Mouse (Mus musculus) liver, embryonic 11.5 days (tissue): Measurements from ENCODE around the gene Trpv2. TPM values are rescaled to one million over a fixed set of nuclear protein-coding genes. Genes with fewer than 3 reads are reported as not detected.
A peak's percentile ranks its signal among the peaks of the same experiment; 100 is the strongest.

Experiments
- ATAC-seq: fragments of 200-750 bp; cut with Nextera tagmentation; replicated peaks from 2 replicates; pipeline ENCODE4 v1.8.0; 2017; ENCODE audit warnings: moderate number of reproducible peaks, mild to moderate bottlenecking, moderate TSS enrichment, moderate library complexity; ENCODE audit not compliant: low FRiP score
- DNase-seq: peaks from one replicate; pipeline ENCODE4 v3.0.0-alpha.2; 2017; ENCODE audit warnings: low spot score
- H3K27ac ChIP-seq: fragments of 300-500 bp; sonication (generic); 2 replicates; pipeline ENCODE4 v1.5.1; 2014; ENCODE audit warnings: mild to moderate bottlenecking, low read depth, low read length, control low read depth
- H3K27me3 ChIP-seq: fragments of 300-500 bp; sonication (generic); replicated peaks from 2 replicates; pipeline ENCODE4 v1.6.1; 2014; ENCODE audit warnings: low read length, mixed read lengths; ENCODE audit not compliant: control insufficient read depth, insufficient read depth
- H3K36me3 ChIP-seq: fragments of 300-500 bp; sonication (generic); 2 replicates; pipeline ENCODE4 v1.6.1; 2014; ENCODE audit warnings: mild to moderate bottlenecking, low read length, moderate library complexity, mixed read lengths; ENCODE audit not compliant: control insufficient read depth, insufficient read depth
- H3K4me1 ChIP-seq: fragments of 300-500 bp; sonication (generic); replicated peaks from 2 replicates; pipeline ENCODE4 v1.6.1; 2014; ENCODE audit warnings: low read length, mixed read lengths; ENCODE audit not compliant: control insufficient read depth, insufficient read depth
- H3K4me2 ChIP-seq: fragments of 300-500 bp; sonication (generic); 2 replicates; pipeline ENCODE4 v1.6.1; 2014; ENCODE audit warnings: mild to moderate bottlenecking, control low read depth, moderate library complexity
- H3K4me3 ChIP-seq: fragments of 300-500 bp; sonication (generic); 2 replicates; pipeline ENCODE4 v1.5.1; 2014; ENCODE audit warnings: low read depth, low read length, control low read depth
- H3K9ac ChIP-seq: fragments of 300-500 bp; sonication (generic); 2 replicates; pipeline ENCODE4 v1.6.1; 2014; ENCODE audit warnings: low read depth, low read length, control low read depth
- H3K9me3 ChIP-seq: fragments of 300-500 bp; sonication (generic); 2 replicates; pipeline ENCODE4 v1.6.1; 2016; ENCODE audit warnings: low read length, inconsistent platforms, mixed read lengths; ENCODE audit not compliant: control insufficient read depth
- WGBS: fragments of 180-500 bp; shearing (Covaris S2); extraction: QIAGEN DNeasy Blood & Tissue Kit; methylation state at CpG from one replicate; pipeline ENCODE4 v1.1.7; 2014; 5-methylcytosine and 5-hydroxymethylcytosine counted together
- polyA plus RNA-seq: library from polyadenylated mRNA; unstranded; fragments of >200 nt; fragmentation: Nextera tagmentation; extraction: Ambion mirVana; gene quantifications from 2 replicates; pipeline ENCODE4 v1.2.1, GENCODE M21; 2014

The Trpv2 gene
- polyA plus RNA-seq, 1 experiment from 2014 or later = 10.9 TPM

DNA sequence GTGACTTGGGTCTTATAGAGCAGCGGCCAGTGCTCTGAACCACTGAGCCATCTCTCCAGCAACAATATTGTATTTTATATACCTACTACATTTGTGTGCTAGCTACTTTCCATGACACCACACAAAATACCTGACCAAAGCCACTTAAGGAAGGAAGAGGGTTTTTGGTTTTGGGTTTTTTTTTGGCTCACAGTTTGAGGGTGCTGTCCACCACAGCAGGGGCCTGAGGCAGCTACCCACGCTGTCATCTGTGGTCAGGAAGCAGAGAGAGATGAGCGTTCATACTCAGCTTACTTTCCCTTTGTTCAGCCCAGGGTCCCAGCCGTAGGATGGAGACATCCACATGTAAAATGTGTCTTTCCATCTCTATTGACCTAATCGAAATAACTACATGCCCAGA lies 12.7 kb downstream of the Trpv2 start:
- 79% methylated on average over 5 of the region's 5 CpGs for WGBS

DNA sequence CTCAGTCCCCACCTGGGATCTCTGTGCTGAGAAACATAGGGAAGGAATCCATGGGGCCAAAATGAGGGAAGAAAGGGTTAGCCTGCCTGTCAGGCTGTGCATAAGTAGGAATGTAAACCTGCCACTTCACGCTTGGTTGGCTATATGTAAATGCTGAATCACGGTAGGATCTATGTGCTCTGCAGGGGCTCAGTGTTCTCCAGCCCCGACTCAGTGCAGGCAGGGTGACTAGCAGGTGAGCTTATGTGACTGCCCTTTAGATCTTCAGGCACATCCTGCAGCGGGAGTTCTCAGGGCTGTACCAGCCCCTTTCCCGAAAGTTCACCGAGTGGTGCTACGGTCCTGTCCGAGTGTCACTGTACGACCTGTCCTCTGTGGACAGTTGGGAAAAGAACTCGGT lies 15.1 kb downstream of the Trpv2 start:
- Histone ChIP-seq H3K9ac (no peak overlapping the region), H3K9me3 (no peaks in the 10 kb centered on the region), H3K4me2 (no peak overlapping the region), H3K27me3 (no peaks in the 10 kb centered on the region), H3K27ac (no peak overlapping the region), H3K4me1 (peaks cover 19% of the 10 kb centered on the region), H3K4me3 (no peak overlapping the region), H3K36me3 (no peaks in the 10 kb centered on the region)
- DNase-seq = no peak
- no peak for ATAC-seq
- WGBS = 84% methylated on average over 10 of the region's 10 CpGs

More for the DNA sequence above, 12.7 kb downstream of the Trpv2 start:
- no peak for ATAC-seq
- H3K27me3 ChIP-seq = no peaks in the 10 kb centered on the region
- no peak for DNase-seq
- no peak overlapping the region for H3K4me3 ChIP-seq
- H3K9ac ChIP-seq = no peak overlapping the region
- no peak overlapping the region for H3K4me2 ChIP-seq
- H3K4me1 ChIP-seq = peaks cover 18% of the 10 kb centered on the region
- H3K9me3 ChIP-seq = no peaks in the 10 kb centered on the region
- no peaks in the 10 kb centered on the region for H3K36me3 ChIP-seq
- H3K27ac ChIP-seq = no peak overlapping the region

GRCm38 (mm10) chr11:62591026-62591425 lies 16.7 kb downstream of the Trpv2 start:
- peaks cover 9% of the 10 kb centered on the region for H3K4me1 ChIP-seq
- WGBS = 95% methylated on average over 2 of the region's 2 CpGs
- H3K27ac ChIP-seq = no peak overlapping the region; the same call in 1 of the 2 replicates

DNA sequence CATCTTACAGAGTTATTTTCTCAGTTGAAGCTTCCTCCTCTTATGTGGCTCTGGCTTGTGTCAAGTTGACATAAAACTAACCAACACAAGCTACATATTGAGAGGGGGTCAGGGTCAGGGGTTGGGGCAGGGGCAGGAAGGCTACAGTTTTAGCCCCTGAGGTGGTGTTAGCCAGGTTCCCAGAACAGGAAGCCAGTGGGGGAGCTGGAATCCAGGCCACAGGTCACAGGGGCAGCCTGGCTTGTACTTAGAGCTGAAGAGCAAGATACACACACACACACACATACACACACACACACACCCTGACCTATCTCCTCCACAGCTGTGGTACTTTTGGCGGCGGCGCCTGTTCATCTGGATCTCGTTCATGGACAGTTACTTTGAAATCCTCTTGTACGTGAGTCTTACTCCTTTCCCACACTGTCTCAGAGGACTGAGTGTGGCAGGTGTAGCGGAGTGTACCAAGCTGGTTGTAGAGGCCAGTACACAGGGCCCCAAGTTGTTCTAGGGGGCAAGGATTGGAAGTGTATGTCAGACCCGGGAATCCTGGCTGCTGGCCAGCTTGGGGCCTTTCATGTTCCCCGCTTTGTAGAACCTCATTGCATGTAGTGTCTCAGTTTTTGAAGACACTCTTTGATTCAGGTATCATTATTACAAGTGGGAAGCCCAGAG lies 17.8 kb downstream of the Trpv2 start:
- Histone ChIP-seq H3K4me3 (no peak overlapping the region), H3K9ac (no peak overlapping the region), H3K36me3 (no peaks in the 10 kb centered on the region), H3K4me2 (no peak overlapping the region), H3K27ac (no peak overlapping the region), H3K4me1 (peaks cover 9% of the 10 kb centered on the region), H3K9me3 (no peaks in the 10 kb centered on the region), H3K27me3 (no peaks in the 10 kb centered on the region)
- ATAC-seq (0 out of 2 replicates have a peak, but pooled peaks have one; percentile 45), DNase-seq (peak; percentile 35)
- 67% methylated on average over 8 of the region's 8 CpGs for WGBS

More at GRCm38 (mm10) chr11:62591026-62591425, 16.7 kb downstream of the Trpv2 start:
- no peak for DNase-seq
- no peaks in the 10 kb centered on the region for H3K27me3 ChIP-seq
- H3K4me2 ChIP-seq = no peak overlapping the region
- no peak for ATAC-seq
- H3K36me3 ChIP-seq = no peaks in the 10 kb centered on the region
- no peak overlapping the region for H3K9ac ChIP-seq
- H3K4me3 ChIP-seq = no peak overlapping the region
- H3K9me3 ChIP-seq = no peaks in the 10 kb centered on the region

DNA sequence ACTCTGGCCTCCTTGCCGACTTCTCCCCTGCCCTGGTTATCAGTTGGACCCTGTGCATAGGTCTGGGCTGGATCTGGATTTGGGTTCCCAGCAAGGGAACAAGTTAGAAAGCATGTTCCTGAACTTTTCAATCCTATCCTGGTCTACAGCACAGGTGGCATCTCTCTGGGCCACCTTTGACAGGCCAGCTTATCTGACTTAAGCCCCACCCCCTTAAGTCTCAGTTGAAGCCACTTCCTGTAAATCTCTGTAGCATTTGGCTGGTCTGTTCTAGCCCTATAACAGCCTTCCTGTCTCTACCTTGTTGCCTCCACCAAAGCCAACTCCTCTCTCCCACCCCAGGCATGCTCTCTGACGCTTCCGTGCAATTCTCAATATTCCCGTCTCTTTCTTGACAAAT lies 24.3 kb downstream of the Trpv2 start:
- H3K4me1 ChIP-seq = peaks cover 8% of the 10 kb centered on the region
- DNase-seq (no peak), ATAC-seq (no peak)
- peaks cover 5% of the 10 kb centered on the region for H3K36me3 ChIP-seq
- H3K9me3 ChIP-seq = no peaks in the 10 kb centered on the region
- no peaks in the 10 kb centered on the region for H3K27me3 ChIP-seq
- H3K4me2 ChIP-seq = no peak overlapping the region
- H3K4me3 ChIP-seq = no peak overlapping the region
- H3K27ac ChIP-seq = no peak overlapping the region
- no peak overlapping the region for H3K9ac ChIP-seq
- 75% methylated on average over 4 of the region's 4 CpGs for WGBS

GRCm38 (mm10) chr11:62601732-62602618 lies 27.7 kb downstream of the Trpv2 start:
- peak overlapping the region; percentile 100 for H3K9ac ChIP-seq
- H3K4me2 ChIP-seq = peak overlapping the region; percentile 95
- DNase-seq = no peak
- no peaks in the 10 kb centered on the region for H3K9me3 ChIP-seq
- ATAC-seq = 0 out of 2 replicates have a peak, but pooled peaks have one; percentile 0
- H3K27ac ChIP-seq = peak overlapping the region; percentile 99
- peak overlapping the region; percentile 88 for H3K4me3 ChIP-seq
- H3K36me3 ChIP-seq = peaks cover 37% of the 10 kb centered on the region
- peaks cover 23% of the 10 kb centered on the region for H3K4me1 ChIP-seq
- WGBS = 12% methylated on average over 17 of the region's 17 CpGs
- H3K27me3 ChIP-seq = no peaks in the 10 kb centered on the region

GRCm38 (mm10) chr11:62602619-62603311 lies 28.5 kb downstream of the Trpv2 start:
- no peaks in the 10 kb centered on the region for H3K27me3 ChIP-seq
- peaks cover 23% of the 10 kb centered on the region for H3K4me1 ChIP-seq
- H3K4me2 ChIP-seq = peak overlapping the region; percentile 95
- peak overlapping the region; percentile 88 for H3K4me3 ChIP-seq
- DNase-seq (peak; percentile 97), ATAC-seq (peak; percentile 84)
- H3K9me3 ChIP-seq = no peaks in the 10 kb centered on the region
- under 1% methylated on average over 58 of the region's 58 CpGs for WGBS
- H3K9ac ChIP-seq = peak overlapping the region; percentile 100
- peaks cover 41% of the 10 kb centered on the region for H3K36me3 ChIP-seq
- peak overlapping the region; percentile 99 for H3K27ac ChIP-seq

DNA sequence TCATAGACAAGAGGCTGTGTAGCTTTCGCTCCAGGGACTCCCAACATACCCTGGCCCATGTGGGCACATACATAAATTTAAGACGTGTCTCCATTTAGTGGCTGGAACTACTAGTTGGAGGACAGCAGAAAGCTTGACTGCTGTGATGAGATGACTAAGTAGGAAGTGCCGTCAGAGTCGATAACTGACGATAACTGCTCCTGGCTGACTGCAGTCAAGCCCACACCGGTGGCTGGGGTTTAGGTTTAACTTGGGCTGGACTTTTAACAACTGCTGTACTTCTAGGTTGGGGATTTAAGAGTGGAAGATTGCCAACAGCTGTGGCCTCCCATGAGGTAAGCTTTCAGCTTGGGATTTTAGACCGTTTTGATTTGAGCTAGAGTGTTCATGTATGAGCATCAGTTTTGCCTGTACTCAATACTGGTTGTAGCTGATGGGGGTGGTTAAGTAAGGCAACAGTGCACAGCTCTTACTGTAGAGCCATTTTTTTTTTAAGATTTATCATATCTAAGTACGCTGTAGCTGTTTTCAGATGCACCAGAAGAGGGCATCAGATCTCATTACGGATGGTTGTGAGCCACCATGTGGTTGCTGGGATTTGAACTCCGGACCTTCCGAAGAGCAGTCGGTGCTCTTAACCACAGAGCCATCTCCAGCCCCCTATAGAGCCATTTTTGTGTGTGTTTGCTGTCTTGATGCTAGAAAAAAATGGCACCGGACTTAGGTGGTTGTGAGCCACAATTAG lies 29.2 kb downstream of the Trpv2 start:
- peak overlapping the region; percentile 100 for H3K9ac ChIP-seq
- ATAC-seq (no peak), DNase-seq (peak; percentile 57)
- H3K4me1 ChIP-seq = peaks cover 17% of the 10 kb centered on the region
- H3K27ac ChIP-seq = peak overlapping the region; percentile 99
- peaks cover 41% of the 10 kb centered on the region for H3K36me3 ChIP-seq
- H3K4me3 ChIP-seq = peak overlapping the region; percentile 88
- no peaks in the 10 kb centered on the region for H3K9me3 ChIP-seq
- peak overlapping the region; percentile 95 for H3K4me2 ChIP-seq
- no peaks in the 10 kb centered on the region for H3K27me3 ChIP-seq
- under 1% methylated on average over 13 of the region's 13 CpGs for WGBS
